Mouse (Mus musculus): ENCODE data around the gene Slc39a3.
"Not testable (repeated sequence)": the region's sequence is repeated elsewhere in the genome, so short reads cannot be mapped to it uniquely, and the experiment has no call there.

Slc39a3 gene

DNA sequence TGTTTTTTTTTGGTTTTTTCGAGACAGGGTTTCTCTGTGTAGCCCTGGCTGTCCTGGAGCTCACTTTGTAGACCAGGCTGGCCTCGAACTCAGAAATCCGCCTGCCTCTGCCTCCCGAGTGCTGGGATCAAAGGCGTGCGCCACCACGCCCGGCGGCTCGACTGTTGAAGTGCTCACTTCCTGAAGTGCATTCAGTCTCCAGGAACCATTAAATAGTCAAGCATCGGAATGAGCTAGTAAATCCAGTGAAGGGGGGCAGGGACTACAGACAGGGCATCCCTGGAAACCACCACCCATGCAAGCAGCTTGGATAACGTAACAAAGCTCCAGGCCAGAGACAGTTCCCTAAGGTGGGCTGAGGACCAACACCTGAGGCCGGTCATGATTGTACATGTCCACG lies 8.0 kb upstream of the Slc39a3 start:
- DNase-seq (ENCODE audit: low spot score), result not testable (repeated sequence)

GRCm38 (mm10) chr10:81041458-81042175 lies 4.4 kb upstream of the Slc39a3 start:
- peak; percentile 83 for DNase-seq (ENCODE audit: low spot score)

DNA sequence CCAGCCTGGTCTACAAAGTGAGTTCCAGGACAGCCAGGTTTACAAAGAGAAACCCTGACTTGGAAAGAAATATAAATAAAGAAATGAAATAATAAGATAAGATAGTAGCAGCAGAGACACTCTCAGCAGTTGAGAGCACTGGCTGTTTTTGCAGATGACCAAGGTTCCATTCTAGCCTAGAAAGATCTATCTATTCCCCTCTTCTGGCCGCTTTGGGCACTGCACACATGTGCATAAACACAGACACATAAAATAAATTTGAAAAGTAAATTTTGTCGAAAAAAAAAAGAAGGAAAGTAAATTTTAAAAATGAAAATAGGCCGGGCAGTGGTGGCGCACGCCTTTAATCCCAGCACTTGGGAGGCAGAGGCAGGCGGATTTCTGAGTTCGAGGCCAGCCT lies 975 bp downstream of the Slc39a3 start:
- DNase-seq (ENCODE audit: low spot score), result peak; percentile 40

GRCm38 (mm10) chr10:81033586-81033985 lies 3.6 kb downstream of the Slc39a3 start:
- DNase-seq (ENCODE audit: low spot score), result no peak

DNA sequence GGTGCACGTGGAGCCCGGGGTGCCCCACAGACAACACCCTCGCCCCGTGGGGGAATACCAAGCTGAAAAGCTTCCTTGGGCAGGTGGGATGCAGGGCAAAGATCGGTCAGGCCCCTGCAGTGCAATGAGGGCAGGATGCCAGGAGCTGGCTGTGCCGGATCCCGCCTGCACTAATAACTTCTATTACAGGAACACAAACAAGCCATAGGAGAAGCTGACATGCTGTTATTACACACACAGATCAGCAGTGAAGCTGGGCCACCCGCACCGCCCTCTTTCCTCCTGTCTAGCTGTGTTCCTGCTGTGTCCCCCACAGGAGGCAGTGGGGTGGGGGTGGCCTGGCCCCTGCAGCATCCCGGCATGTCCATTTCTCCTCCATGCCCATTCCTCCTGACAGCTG lies 8.2 kb downstream of the Slc39a3 start:
- no peak for DNase-seq (ENCODE audit: low spot score)

DNA sequence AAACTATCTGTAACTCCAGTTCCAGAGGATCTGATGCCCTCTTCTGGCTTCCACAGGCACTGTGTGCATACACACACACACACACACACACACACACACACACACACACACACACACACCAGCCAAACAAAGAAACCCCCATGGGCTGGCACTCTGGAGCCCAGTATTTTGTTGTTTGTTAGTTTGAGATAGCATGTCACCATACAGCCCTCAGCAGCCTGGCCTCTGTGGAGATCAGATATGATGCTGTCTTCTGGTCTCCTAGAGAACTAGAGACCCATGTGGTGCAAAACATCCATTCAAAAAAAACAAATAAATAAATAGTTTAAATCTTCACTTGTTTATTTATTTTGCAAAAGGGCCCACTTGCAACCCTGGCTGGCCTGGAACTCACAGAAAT lies 9.0 kb downstream of the Slc39a3 start:
- no peak for DNase-seq (ENCODE audit: low spot score)

DNA sequence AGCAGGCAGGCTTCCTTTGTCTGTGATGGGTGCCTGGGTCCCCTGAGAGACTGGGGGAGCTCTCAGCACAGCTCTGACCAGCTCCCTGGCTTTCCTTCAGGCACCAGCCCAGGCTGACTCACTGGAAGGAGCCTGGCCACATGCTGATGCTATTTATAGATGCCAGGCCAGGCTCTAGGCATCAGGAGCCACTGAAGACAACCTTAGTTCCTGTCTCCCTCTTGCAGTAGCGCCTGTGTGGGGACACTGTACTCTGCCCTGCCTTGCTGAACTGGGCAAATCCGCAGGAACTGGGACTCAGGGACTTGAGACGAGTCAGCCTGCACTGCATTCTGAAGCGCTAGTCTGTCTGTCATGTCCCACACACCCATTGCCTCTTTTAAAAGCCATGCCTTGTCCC lies 9.9 kb downstream of the Slc39a3 start:
- no peak for DNase-seq (ENCODE audit: low spot score)

- no peak for DNase-seq (ENCODE audit: low spot score)
These were observed 10.4 kb downstream of the Slc39a3 start for GRCm38 (mm10) chr10:81026857-81027256.

DNA sequence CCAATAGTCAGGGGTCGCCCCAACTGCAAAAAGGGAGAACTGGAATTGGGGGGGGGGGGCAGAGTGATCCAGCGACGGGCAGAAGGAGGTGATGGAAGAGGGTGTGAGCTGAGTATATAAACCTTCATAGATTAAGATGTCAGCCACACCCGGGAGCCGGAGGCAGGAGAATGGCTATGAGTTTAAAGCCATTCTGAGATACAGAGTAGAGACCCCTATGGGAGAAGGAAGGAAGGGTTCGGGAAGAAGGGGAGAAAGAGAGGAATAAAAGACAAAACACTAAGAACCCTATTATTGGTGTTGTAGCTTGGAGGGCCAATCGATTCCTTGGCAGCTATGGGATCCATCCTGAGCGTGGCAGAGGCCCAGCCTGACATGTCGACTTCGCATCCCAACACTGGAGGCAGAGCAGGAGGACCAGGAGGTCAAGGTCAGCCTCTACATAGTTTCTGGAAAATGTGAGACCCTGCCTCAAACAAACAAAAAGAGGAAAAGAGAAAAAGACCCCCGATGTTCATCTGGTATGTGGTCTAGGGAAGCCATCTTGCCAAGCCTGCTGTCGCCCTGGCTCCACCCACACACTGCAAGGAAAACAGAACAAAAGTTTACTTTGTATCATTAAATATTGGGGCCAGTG lies 11.5 kb downstream of the Slc39a3 start, which contains the start of gene Diras1:
Gene Diras1, minus strand, starts transcription at position 24 of the 637 bp plus-strand sequence.
- DNase-seq (ENCODE audit: low spot score), result no peak

- peak; percentile 15 for DNase-seq (ENCODE audit: low spot score)
These were observed 12.1 kb downstream of the Slc39a3 start for GRCm38 (mm10) chr10:81025047-81025621.

DNA sequence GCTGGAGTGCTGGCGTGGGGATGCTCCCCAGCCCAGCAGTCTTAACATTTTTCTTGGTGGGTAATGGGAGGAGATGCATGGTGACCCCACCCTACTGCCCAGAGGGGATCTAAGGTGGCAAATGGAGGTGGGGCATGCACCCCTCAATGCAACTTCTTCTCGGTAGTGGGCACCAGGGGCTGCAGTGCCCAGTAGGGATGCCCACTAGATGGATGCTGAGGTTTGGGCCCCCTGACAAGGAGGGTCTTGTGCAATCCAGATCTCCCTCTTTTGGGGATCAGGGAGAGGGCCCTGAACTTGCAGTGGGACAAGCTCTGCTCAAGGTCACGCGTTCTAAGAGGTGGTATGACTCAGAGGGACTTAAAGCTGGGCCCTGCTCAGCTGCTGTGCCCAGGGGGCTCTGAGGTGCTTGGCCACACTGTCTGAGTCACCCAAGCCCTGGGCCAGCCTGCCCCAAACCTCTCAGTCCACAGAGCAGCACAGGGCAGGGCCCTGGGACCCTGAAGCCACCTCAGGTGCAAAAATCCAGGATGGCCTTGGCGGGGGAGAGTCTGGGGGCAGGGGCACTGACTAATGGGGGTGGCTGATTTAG lies 12.8 kb downstream of the Slc39a3 start:
- no peak for DNase-seq (ENCODE audit: low spot score)

- DNase-seq (ENCODE audit: low spot score), result no peak
These were observed 14.5 kb downstream of the Slc39a3 start for GRCm38 (mm10) chr10:81022744-81023143.

DNA sequence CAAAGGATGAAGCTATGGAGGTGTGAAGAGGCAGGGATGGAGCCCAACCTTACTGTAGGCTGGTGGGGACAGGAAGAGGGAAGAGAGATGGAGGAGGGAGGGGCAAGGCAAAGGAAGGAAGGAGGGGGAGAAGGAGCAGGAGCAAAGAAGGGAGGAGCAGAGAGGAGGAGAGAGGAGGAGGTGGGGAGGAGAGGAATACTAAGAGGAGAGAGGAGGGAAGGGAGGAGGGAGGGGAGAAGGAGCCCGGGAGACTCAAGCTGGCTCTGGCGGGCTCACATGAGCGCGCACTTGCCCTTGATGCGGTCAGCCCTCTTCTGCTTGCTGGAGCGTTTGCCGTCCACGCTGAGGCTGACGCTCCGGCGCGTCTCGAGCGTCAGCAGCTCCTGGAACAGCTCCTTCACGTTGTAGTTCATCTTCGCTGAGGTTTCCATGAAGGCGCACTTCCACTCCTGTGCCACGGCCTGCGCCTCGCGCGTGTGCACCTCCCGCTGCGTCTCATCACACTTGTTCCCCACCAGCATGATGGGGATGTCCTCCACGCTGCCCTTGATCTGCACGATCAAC lies 15.6 kb downstream of the Slc39a3 start:
- DNase-seq (ENCODE audit: low spot score), result no peak

DNA sequence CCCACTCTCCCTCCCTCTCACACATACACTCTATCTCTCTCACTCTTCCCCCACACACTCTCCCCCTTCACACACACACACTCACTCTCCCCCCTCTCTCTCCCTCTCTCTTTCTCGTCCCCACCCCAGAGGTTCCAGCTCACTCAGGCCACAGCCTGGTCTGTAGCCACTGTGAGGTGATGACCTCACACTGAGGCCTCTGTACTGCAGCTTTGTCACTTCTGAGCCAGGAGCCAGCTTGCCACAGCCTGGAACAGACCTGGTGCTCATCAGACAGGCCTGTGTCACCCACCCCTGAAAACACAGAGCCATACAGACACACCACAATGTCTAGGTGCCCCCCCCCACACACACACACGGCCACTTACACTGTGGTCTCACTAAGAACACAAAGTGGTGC lies 17.0 kb downstream of the Slc39a3 start:
- no peak for DNase-seq (ENCODE audit: low spot score)

- DNase-seq (ENCODE audit: low spot score), result no peak
These were observed 17.5 kb downstream of the Slc39a3 start for GRCm38 (mm10) chr10:81019687-81020086.

- DNase-seq (ENCODE audit: low spot score), result peak; percentile 64
These were observed 18.9 kb downstream of the Slc39a3 start for GRCm38 (mm10) chr10:81018326-81018725.

DNA sequence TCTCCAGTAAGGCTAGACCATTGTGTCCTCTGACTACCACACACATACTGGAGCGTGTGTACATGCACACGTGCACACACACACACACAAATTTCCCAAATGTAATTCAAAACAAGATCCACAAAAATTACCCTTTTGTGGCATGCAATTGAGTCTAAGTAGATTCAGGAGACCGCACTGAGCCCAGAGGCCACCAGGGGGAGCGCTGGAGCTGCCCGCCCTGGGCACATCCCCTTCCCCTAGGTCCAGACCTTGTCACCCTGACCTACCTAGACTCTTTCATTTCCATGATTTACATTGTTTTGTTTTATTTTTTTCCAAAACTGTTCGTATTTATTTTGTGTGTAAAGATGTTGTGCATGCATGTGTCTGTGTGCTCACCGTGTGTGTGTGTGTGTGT lies 20.6 kb downstream of the Slc39a3 start:
- peak; percentile 68 for DNase-seq (ENCODE audit: low spot score)

- no peak for DNase-seq (ENCODE audit: low spot score)
These were observed 21.6 kb downstream of the Slc39a3 start for GRCm38 (mm10) chr10:81015666-81016065.

- peak; percentile 99 for DNase-seq (ENCODE audit: low spot score)
These were observed 22.5 kb downstream of the Slc39a3 start, which contains the start of gene Gng7 for GRCm38 (mm10) chr10:81014393-81015384. Gene Gng7 (minus strand): TSS chr10:81014945.

- DNase-seq (ENCODE audit: low spot score), result no peak
These were observed 26.4 kb downstream of the Slc39a3 start for GRCm38 (mm10) chr10:81010851-81011250.

- DNase-seq (ENCODE audit: low spot score), result no peak
These were observed 30.0 kb downstream of the Slc39a3 start for GRCm38 (mm10) chr10:81007240-81007639.

All from embryo, embryonic 10.5 days (tissue).